Mouse (Mus musculus): ENCODE results near the gene Lcp1.

GRCm38 (mm10) chr14:75213752-75214151 lies 82.9 kb downstream of the Lcp1 start:
- TF ChIP-seq MEF2A (IDR thresholded peaks at IDR 0.05; ENCODE audit: borderline replicate concordance, low read depth, low read length) (no peak), CTCF (conservative IDR thresholded peaks at IDR 0.05 in 1 of 2, IDR thresholded peaks at IDR 0.05 in 1 of 2; ENCODE audit: low read depth in 2 of 2, low read length in 2 of 2) (no peak), CHD2 (IDR thresholded peaks at IDR 0.05; ENCODE audit: low read length) (no peak)
